Mouse (Mus musculus) erythroblast, adult 5-6 weeks (primary cell): ENCODE results near the gene Mast1. TPM values are rescaled to one million over a fixed set of nuclear protein-coding genes. Genes with fewer than 3 reads are reported as not detected.

Source experiments
- ATAC-seq: replicated peaks from 2 replicates; pipeline ENCODE4 v1.8.0; 2016; ENCODE audit warnings: moderate number of reproducible peaks, mild to moderate bottlenecking, moderate TSS enrichment, inconsistent platforms; ENCODE audit not compliant: poor library complexity, low FRiP score, severe bottlenecking
- total RNA-seq, 2 experiments: library from RNA; stranded (forward) in 1 of 2; stranded (reverse) in 1 of 2; fragments of 150-400 nt in 1 of 2; fragments of 200-764, 138-1000 nt in 1 of 2; gene quantifications; 2 replicates each; pipeline versions ENCODE4 v1.2.3 to v1.2.4; 2015 to 2017; ENCODE audit warnings: low replicate concordance in 2 of 2

Gene Mast1
- total RNA-seq, 2 experiments from 2014 or later: not detected

DNA sequence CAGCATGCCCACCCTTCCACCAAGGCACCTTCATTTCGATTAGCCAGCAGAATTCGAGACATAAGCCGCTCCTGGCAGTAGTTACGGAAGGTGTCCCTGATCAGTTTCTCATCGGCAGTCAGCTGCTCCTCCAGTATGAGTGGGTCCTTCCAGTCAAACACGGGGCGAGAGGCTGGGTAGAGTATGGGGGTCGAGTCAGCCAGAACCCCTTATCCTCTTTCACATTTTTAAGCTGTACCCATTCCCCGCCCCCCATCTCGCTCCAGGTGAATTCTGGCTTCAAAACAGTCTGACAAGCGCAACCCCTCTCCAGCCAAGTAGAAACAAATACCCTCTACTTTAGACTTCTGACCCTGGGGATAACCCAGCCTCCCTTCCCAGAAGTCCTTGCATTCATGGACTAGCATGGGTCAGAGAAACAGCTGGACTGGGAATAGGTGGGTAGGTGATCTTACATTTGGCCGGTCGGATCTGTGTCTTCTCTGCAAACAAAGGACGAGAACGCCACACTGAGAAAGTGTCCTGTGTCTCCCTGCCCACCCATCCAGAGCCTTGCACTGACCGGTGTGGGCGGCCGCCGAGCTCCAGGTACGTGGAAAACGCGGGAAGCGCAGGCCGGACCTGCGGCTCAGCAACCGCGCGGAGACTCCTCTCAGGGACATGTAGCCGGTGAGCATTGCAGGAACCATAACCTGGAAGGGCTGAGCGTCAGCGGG, 44.0 kb downstream of the Mast1 start:
- no peak for ATAC-seq

DNA sequence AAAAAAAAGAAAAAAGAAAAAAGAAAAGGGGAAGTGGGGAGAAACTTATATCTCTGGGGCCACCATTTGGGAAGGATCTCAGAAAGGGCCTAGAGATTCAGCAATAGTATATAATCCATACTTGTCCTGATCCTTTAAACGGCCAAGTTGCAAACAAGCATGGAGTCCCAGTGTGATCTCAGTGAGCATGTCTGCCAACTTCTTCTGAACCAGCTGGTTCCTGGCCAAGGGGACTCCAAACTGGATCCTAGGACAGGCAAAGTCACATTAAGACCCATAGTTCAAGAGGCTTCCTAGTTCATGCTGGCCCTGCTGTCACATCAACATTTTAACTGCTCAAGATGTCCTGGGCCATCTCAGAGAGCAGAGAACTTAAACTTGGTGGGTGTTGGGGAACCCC, 48.0 kb downstream of the Mast1 start:
- no peak for ATAC-seq

DNA sequence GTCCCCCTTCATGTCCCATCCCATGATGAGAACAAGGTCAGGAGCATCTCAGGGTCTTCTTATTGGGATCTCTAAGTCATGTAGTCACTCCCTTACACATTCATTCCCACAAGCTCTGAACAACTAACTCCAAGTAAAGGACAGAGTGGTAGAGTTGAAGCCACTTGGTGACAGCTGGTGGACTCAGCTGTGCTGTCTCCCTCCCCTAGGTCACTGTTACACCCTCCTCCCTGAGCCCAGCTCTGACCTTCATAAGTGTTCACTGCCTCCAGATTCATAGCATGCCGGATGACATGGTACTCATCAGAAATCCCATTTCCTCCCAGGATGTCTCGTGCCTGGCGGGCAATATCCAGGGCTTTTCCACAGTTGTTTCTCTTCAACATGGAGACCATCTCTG, 48.9 kb downstream of the Mast1 start:
- no peak for ATAC-seq

DNA sequence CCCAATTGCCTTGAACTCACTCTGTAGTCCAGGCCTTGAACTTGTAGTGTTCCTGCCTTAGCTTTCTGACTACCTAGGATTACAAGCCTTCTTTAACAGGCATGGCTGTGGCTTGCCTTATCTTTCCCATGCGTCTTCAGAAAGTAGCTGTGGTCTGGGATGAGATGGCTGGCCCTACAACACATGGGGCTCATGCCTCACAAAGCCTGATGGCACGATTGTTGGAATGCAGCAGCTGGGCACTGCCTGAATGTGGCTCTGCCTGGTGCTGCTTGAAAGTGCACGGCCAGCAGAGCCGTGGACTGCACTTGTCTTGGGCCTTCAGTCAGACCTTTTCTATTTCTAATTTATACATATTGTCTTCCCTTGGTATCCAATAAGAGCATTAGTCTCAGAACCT, 52.4 kb downstream of the Mast1 start:
- ATAC-seq: no peak

GRCm38 (mm10) chr8:84878915-84879314, 58.2 kb downstream of the Mast1 start:
- ATAC-seq: peak; percentile 68; the same call in 1 of the 2 replicates

DNA sequence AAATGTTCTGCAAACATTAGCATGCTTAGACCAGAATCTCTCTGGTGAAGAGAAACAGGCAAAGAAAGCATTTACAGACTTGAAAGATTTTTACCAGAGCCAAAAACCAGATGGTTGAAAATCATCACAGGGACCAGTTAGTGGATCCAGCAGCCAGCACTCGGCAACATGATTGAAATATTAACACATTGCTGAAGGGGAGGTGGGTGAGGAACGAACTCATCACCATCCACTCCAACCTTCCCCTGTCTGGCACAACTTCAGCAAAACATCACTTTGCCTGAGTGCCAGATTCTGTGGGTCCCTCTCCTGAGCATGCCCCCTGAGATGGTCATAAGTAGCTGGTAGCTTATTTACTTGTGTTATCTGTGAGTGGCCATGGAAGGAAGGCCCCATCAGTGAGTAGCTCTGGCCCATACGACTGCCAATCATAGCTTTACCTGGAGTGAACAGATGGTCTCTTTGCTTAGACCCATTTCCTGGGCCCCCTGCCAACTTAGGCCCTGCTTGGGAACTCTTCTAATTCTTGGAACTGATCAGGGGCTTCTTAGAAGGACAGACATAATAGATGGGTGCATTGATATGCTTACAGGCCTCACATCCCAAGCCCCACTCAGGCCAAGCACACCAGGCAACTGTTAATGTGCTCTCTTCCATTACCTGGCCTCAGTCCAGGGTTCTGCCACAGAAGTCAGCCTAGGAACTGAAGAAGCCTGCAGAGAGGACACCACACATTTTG, 59.7 kb downstream of the Mast1 start:
- ATAC-seq: no peak

DNA sequence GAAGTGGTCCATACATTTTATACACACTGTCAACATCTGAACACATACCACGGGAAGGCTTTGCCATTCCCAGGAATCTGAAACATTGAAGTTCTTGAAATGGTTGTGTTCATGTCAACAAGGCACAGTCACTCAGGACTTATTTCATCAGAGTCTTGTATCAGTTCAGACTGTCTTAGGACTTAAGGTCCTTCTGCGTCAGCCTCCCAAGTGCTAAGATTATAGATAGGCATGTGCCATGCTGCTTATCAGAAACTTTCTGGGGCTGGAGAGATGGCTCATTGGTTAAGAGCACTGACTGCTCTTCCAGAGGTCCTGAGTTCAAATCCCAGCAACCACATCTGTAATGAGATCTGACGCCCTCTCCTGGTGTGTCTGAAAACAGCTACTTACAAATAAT, 62.8 kb downstream of the Mast1 start:
- no peak for ATAC-seq

DNA sequence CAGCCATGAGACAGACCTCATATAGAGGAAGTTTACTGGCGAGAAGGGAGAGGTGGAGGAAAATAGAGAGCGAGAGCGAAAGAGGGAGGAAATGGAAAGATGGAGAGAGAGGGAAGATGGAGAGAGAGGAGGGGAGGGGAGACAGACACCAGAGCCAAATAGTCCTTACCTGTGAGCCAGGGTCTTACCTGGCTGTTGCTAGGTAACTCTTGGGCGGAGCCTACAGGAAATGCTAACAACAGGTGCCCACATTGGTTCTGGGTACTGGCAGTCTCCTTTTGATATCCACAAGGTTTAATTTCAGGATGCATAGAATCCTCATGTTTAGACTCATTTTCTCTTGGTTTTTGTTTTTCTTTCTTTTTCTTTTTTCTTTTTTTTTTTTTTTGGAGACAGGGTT, 64.1 kb downstream of the Mast1 start:
- ATAC-seq: no peak

- ATAC-seq: peak; percentile 73
These were observed 64.7 kb downstream of the Mast1 start for GRCm38 (mm10) chr8:84872309-84872965.

DNA sequence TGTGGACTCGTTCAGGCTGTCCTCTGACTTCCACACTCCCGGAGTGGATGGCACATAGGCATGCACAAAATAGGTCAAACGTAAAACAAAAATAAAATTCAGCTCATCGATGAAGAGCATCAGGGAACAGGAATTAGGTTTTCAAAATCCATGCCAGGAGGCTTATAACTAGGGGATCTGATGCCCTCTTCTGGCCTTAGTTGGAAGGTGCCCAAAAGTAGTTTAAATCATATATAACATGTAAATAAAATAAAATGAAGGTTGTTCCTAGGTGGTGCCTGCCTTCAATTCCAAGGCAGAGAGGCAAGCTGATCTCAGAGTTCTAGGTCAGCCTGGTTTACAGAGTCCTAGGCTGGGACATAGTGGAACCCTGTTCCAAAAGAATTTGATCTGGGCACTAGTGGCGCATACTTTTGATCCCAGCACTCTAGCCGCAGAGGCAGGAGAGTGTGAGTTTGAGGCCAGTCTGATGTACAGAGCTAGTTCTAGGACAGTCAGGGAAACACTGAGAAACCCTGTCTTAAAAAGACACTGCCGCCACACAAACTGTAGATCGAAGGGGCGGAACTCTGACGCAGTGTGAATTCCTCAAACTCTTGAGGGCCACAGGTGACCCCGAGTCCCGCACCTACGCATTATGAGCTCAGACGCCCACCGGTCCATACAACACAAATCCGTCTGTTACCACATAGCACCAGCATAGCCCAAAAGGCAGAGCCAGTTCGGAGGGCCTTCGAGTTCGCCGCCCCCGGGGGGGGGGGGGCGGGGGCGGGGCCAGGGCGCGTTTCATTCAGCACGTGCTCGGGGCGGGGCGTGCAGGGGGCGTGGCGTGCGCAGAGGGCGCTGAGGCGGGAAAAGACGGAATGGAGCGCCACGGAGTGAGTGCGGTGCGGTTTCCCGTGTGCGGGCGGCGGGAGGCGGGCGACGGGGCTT, 65.5 kb downstream of the Mast1 start, which contains the start of gene Syce2:
Gene Syce2, plus strand, starts transcription at position 736 of the 933 bp plus-strand sequence.
- peak; percentile 75 for ATAC-seq

Other genes with a start within 250 kb of the Mast1 start
Only the 30 nearest of the 31 such genes appear.
- 37.4 and 40.3 TPM in 2 replicates for gene Lyl1, start 235.9 kb downstream of the Mast1 start, total RNA-seq (2015; ENCODE audit: low replicate concordance)
- 43.1 and 44.2 TPM in 2 replicates for gene Lyl1, start 235.9 kb downstream of the Mast1 start, total RNA-seq (2017; ENCODE audit: low replicate concordance)
- gene G430095P16Rik, start 214.4 kb downstream of the Mast1 start, total RNA-seq (2015; ENCODE audit: low replicate concordance): 7.9 and 18.1 TPM in 2 replicates
- 3.6 and 12.9 TPM in 2 replicates for gene G430095P16Rik, start 214.4 kb downstream of the Mast1 start, total RNA-seq (2017; ENCODE audit: low replicate concordance)
- 19.0 and 24.5 TPM in 2 replicates for gene Nfix, start 137.0 kb downstream of the Mast1 start, total RNA-seq (2015; ENCODE audit: low replicate concordance)
- gene Nfix, start 137.0 kb downstream of the Mast1 start, total RNA-seq (2017; ENCODE audit: low replicate concordance): 7.9 and 14.1 TPM in 2 replicates
- gene Dand5, start 114.5 kb downstream of the Mast1 start, total RNA-seq (2015; ENCODE audit: low replicate concordance): 2.3 TPM in 1 of 2 replicates, not detected in the other
- 2.3 and 3.9 TPM in 2 replicates for gene Dand5, start 114.5 kb downstream of the Mast1 start, total RNA-seq (2017; ENCODE audit: low replicate concordance)
- 4.4 and 5.9 TPM in 2 replicates for gene Gadd45gip1, start 105.8 kb downstream of the Mast1 start, total RNA-seq (2015; ENCODE audit: low replicate concordance)
- gene Gadd45gip1, start 105.8 kb downstream of the Mast1 start, total RNA-seq (2017; ENCODE audit: low replicate concordance): 7.4 and 7.7 TPM in 2 replicates
- 379 and 406 TPM in 2 replicates for gene Rad23a, start 96.7 kb downstream of the Mast1 start, total RNA-seq (2015; ENCODE audit: low replicate concordance)
- 572 and 669 TPM in 2 replicates for gene Rad23a, start 96.7 kb downstream of the Mast1 start, total RNA-seq (2017; ENCODE audit: low replicate concordance)
- 255 and 289 TPM in 2 replicates for gene Calr, start 90.4 kb downstream of the Mast1 start, total RNA-seq (2015; ENCODE audit: low replicate concordance)
- 800 and 908 TPM in 2 replicates for gene Calr, start 90.4 kb downstream of the Mast1 start, total RNA-seq (2017; ENCODE audit: low replicate concordance)
- gene Farsa, start 80.4 kb downstream of the Mast1 start, total RNA-seq (2015; ENCODE audit: low replicate concordance): 6.0 and 9.6 TPM in 2 replicates
- 25.0 and 28.8 TPM in 2 replicates for gene Farsa, start 80.4 kb downstream of the Mast1 start, total RNA-seq (2017; ENCODE audit: low replicate concordance)
- 54.3 and 54.8 TPM in 2 replicates for gene Syce2, start 65.2 kb downstream of the Mast1 start, total RNA-seq (2015; ENCODE audit: low replicate concordance)
- gene Syce2, start 65.2 kb downstream of the Mast1 start, total RNA-seq (2017; ENCODE audit: low replicate concordance): 10.6 and 24.4 TPM in 2 replicates
- 7.9 and 14.6 TPM in 2 replicates for gene Gcdh, start 43.4 kb downstream of the Mast1 start, total RNA-seq (2015; ENCODE audit: low replicate concordance)
- gene Gcdh, start 43.4 kb downstream of the Mast1 start, total RNA-seq (2017; ENCODE audit: low replicate concordance): 13.4 and 17.6 TPM in 2 replicates
- 58.9 and 59.8 TPM in 2 replicates for gene Klf1, start 35.4 kb downstream of the Mast1 start, total RNA-seq (2015; ENCODE audit: low replicate concordance)
- gene Klf1, start 35.4 kb downstream of the Mast1 start, total RNA-seq (2017; ENCODE audit: low replicate concordance): 85.0 and 116 TPM in 2 replicates
- gene Dnase2a, start 28.8 kb downstream of the Mast1 start, total RNA-seq (2015; ENCODE audit: low replicate concordance): 31.9 and 44.9 TPM in 2 replicates
- gene Dnase2a, start 28.8 kb downstream of the Mast1 start, total RNA-seq (2017; ENCODE audit: low replicate concordance): 85.2 and 99.8 TPM in 2 replicates
- not detected in 2 replicates for gene Rtbdn, start 9.6 kb upstream of the Mast1 start, total RNA-seq (2015; ENCODE audit: low replicate concordance)
- not detected in 2 replicates for gene Rtbdn, start 9.6 kb upstream of the Mast1 start, total RNA-seq (2017; ENCODE audit: low replicate concordance)
- not detected in 2 replicates for gene Gm49661, start 32.1 kb upstream of the Mast1 start, total RNA-seq (2015; ENCODE audit: low replicate concordance)
- not detected in 2 replicates for gene Gm49661, start 32.1 kb upstream of the Mast1 start, total RNA-seq (2017; ENCODE audit: low replicate concordance)
- 1,192 and 1,430 TPM in 2 replicates for gene Prdx2, start 32.2 kb upstream of the Mast1 start, total RNA-seq (2015; ENCODE audit: low replicate concordance)
- 2,193 and 2,235 TPM in 2 replicates for gene Prdx2, start 32.2 kb upstream of the Mast1 start, total RNA-seq (2017; ENCODE audit: low replicate concordance)
- 31.8 and 67.2 TPM in 2 replicates for gene Rnaseh2a, start 32.4 kb upstream of the Mast1 start, total RNA-seq (2015; ENCODE audit: low replicate concordance)
- 37.4 and 37.9 TPM in 2 replicates for gene Rnaseh2a, start 32.4 kb upstream of the Mast1 start, total RNA-seq (2017; ENCODE audit: low replicate concordance)
- 6.1 and 6.7 TPM in 2 replicates for gene Junb, start 41.4 kb upstream of the Mast1 start, total RNA-seq (2015; ENCODE audit: low replicate concordance)
- gene Junb, start 41.4 kb upstream of the Mast1 start, total RNA-seq (2017; ENCODE audit: low replicate concordance): 15.5 and 16.1 TPM in 2 replicates
- 1.9 and 5.0 TPM in 2 replicates for gene Hook2, start 53.2 kb upstream of the Mast1 start, total RNA-seq (2015; ENCODE audit: low replicate concordance)
- gene Hook2, start 53.2 kb upstream of the Mast1 start, total RNA-seq (2017; ENCODE audit: low replicate concordance): 1.6 and 6.1 TPM in 2 replicates
- gene Best2, start 77.2 kb upstream of the Mast1 start, total RNA-seq (2015; ENCODE audit: low replicate concordance): not detected in 2 replicates
- not detected in 2 replicates for gene Best2, start 77.2 kb upstream of the Mast1 start, total RNA-seq (2017; ENCODE audit: low replicate concordance)
- gene Asna1, start 87.9 kb upstream of the Mast1 start, total RNA-seq (2015; ENCODE audit: low replicate concordance): 20.8 and 24.2 TPM in 2 replicates
- 13.5 and 26.3 TPM in 2 replicates for gene Asna1, start 87.9 kb upstream of the Mast1 start, total RNA-seq (2017; ENCODE audit: low replicate concordance)
- gene Trir, start 89.5 kb upstream of the Mast1 start, total RNA-seq (2015; ENCODE audit: low replicate concordance): 32.1 and 45.4 TPM in 2 replicates
- gene Trir, start 89.5 kb upstream of the Mast1 start, total RNA-seq (2017; ENCODE audit: low replicate concordance): 72.9 and 103 TPM in 2 replicates
- 9.6 and 10.8 TPM in 2 replicates for gene Tnpo2, start 99.6 kb upstream of the Mast1 start, total RNA-seq (2015; ENCODE audit: low replicate concordance)
- 11.2 and 14.6 TPM in 2 replicates for gene Tnpo2, start 99.6 kb upstream of the Mast1 start, total RNA-seq (2017; ENCODE audit: low replicate concordance)
- gene Fbxw9, start 122.7 kb upstream of the Mast1 start, total RNA-seq (2015; ENCODE audit: low replicate concordance): 5.4 TPM in 1 of 2 replicates, not detected in the other
- gene Fbxw9, start 122.7 kb upstream of the Mast1 start, total RNA-seq (2017; ENCODE audit: low replicate concordance): 0.43 and 4.3 TPM in 2 replicates
- gene Gm5741, start 130.6 kb upstream of the Mast1 start, total RNA-seq (2015; ENCODE audit: low replicate concordance): not detected in 2 replicates
- gene Gm5741, start 130.6 kb upstream of the Mast1 start, total RNA-seq (2017; ENCODE audit: low replicate concordance): not detected in 2 replicates
- 12.3 and 16.1 TPM in 2 replicates for gene Dhps, start 134.4 kb upstream of the Mast1 start, total RNA-seq (2015; ENCODE audit: low replicate concordance)
- gene Dhps, start 134.4 kb upstream of the Mast1 start, total RNA-seq (2017; ENCODE audit: low replicate concordance): 3.2 and 12.1 TPM in 2 replicates
- gene Wdr83os, start 143.4 kb upstream of the Mast1 start, total RNA-seq (2015; ENCODE audit: low replicate concordance): 26.1 and 31.3 TPM in 2 replicates
- gene Wdr83os, start 143.4 kb upstream of the Mast1 start, total RNA-seq (2017; ENCODE audit: low replicate concordance): 4.3 and 11.3 TPM in 2 replicates
- gene Wdr83, start 143.9 kb upstream of the Mast1 start, total RNA-seq (2015; ENCODE audit: low replicate concordance): 1.7 and 16.9 TPM in 2 replicates
- 4.9 and 6.3 TPM in 2 replicates for gene Wdr83, start 143.9 kb upstream of the Mast1 start, total RNA-seq (2017; ENCODE audit: low replicate concordance)
- gene Man2b1, start 145.9 kb upstream of the Mast1 start, total RNA-seq (2015; ENCODE audit: low replicate concordance): 27.5 and 32.8 TPM in 2 replicates
- 17.8 and 18.6 TPM in 2 replicates for gene Man2b1, start 145.9 kb upstream of the Mast1 start, total RNA-seq (2017; ENCODE audit: low replicate concordance)
- gene Zfp791, start 185.7 kb upstream of the Mast1 start, total RNA-seq (2015; ENCODE audit: low replicate concordance): not detected in 2 replicates
- not detected in 2 replicates for gene Zfp791, start 185.7 kb upstream of the Mast1 start, total RNA-seq (2017; ENCODE audit: low replicate concordance)
- gene Cks1brt, start 214.6 kb upstream of the Mast1 start, total RNA-seq (2015; ENCODE audit: low replicate concordance): not detected in 2 replicates
- not detected in 2 replicates for gene Cks1brt, start 214.6 kb upstream of the Mast1 start, total RNA-seq (2017; ENCODE audit: low replicate concordance)